16 mouse cellular contexts compared by ENCODE assay signal in genomic region chr4:41416966-41417365, GRCm38 (mm10).
"Had no signal": no experiment of that assay in that cellular context is flagged by ENCODE, and none has a peak within 500 bp of the region (broad histone marks: within the 10 kb centered on the region; RNA-seq: fewer than 3 reads in every experiment).

No protein-coding gene starts in this region.

- H3K27me3 ChIP-seq: neural tube, embryonic 13.5 days; neural tube, embryonic 15.5 days; stomach, embryonic 15.5 days had no signal

- H3K9ac ChIP-seq: neural tube, embryonic 13.5 days; neural tube, embryonic 15.5 days; stomach, embryonic 15.5 days had no signal

- H3K9me3 ChIP-seq: neural tube, embryonic 13.5 days; neural tube, embryonic 15.5 days; stomach, embryonic 15.5 days had no signal

- H3K27ac ChIP-seq: neural tube, embryonic 13.5 days; neural tube, embryonic 15.5 days; stomach, embryonic 15.5 days; stomach, postnatal 0 days had no signal

- H3K36me3 ChIP-seq: neural tube, embryonic 13.5 days; neural tube, embryonic 15.5 days; stomach, embryonic 15.5 days had no signal

- DNase-seq: retina, postnatal 1 day; right cerebral cortex, adult 18-20 months; right cerebral cortex, postnatal 14 days; right cerebral cortex, postnatal 25 days; right cerebral cortex, postnatal 4 days; spleen, adult 18-20 months; thymus, adult 18-20 months; thymus, adult 2 months; thymus, postnatal 14 days; thymus, postnatal 25 days; thymus, postnatal 36 days; thymus, postnatal 4 days had no signal

- H3K4me2 ChIP-seq: neural tube, embryonic 13.5 days; neural tube, embryonic 15.5 days; stomach, embryonic 15.5 days had no signal

- H3K4me3 ChIP-seq: neural tube, embryonic 13.5 days; neural tube, embryonic 15.5 days; stomach, embryonic 15.5 days had no signal

- H3K4me1 ChIP-seq: neural tube, embryonic 13.5 days; neural tube, embryonic 15.5 days; stomach, embryonic 15.5 days had no signal
